Mouse (Mus musculus) myocyte (in vitro differentiated cells): ENCODE measurements around the gene Krtap4-1. TPM values are rescaled to one million over a fixed set of nuclear protein-coding genes. Genes with fewer than 3 reads are reported as not detected.
"Not testable (repeated sequence)": the region's sequence is repeated elsewhere in the genome, so short reads cannot be mapped to it uniquely, and the experiment has no call there.

ENCODE experiments used
- H3K27me3 ChIP-seq: one replicate; pipeline ENCODE4 v1.6.1; 2011; ENCODE audit not compliant: control insufficient read depth, insufficient read depth, insufficient read length
- H3K36me3 ChIP-seq: one replicate; pipeline ENCODE4 v1.6.1; 2011; ENCODE audit not compliant: control insufficient read depth, insufficient read depth
- H3K4me2 ChIP-seq: one replicate; pipeline ENCODE4 v1.6.1; 2011; ENCODE audit warnings: low read depth, control low read depth
- H3K4me3 ChIP-seq: one replicate; pipeline ENCODE4 v1.5.1; 2011; ENCODE audit warnings: mild to moderate bottlenecking, control low read depth, moderate library complexity
- H3K79me2 ChIP-seq: one replicate; pipeline ENCODE4 v1.6.1; 2011; ENCODE audit not compliant: control insufficient read depth, insufficient read depth
- H3ac ChIP-seq: one replicate; pipeline ENCODE4 v1.6.1; 2011; ENCODE audit not compliant: control insufficient read depth, insufficient read length
- CEBPB ChIP-seq: IDR thresholded peaks from 2 replicates; pipeline ENCODE4 v1.6.1; 2011; ENCODE audit warnings: mild to moderate bottlenecking, moderate library complexity; ENCODE audit not compliant: poor library complexity, insufficient read depth, severe bottlenecking
- E2F4 ChIP-seq: IDR thresholded peaks from one replicate; pipeline ENCODE4 v1.6.1; 2011; ENCODE audit warnings: mild to moderate bottlenecking, control low read depth, moderate library complexity; ENCODE audit not compliant: insufficient read depth
- MAX ChIP-seq: IDR thresholded peaks from one replicate; pipeline ENCODE4 v1.6.1; 2011; ENCODE audit warnings: low read depth, mild to moderate bottlenecking, control low read depth
- MYOD1 ChIP-seq, 3 experiments: IDR thresholded peaks; one replicate each; pipeline ENCODE4 v1.6.1; 2011; ENCODE audit warnings: control low read depth in 2 of 3, low read depth in 2 of 3, mild to moderate bottlenecking in 2 of 3, moderate library complexity in 1 of 3; ENCODE audit not compliant: insufficient read length in 2 of 3, control insufficient read depth in 1 of 3
- MYOG ChIP-seq, 3 experiments: IDR thresholded peaks; one replicate each; pipeline ENCODE4 v1.6.1; 2011; ENCODE audit warnings: control low read depth in 2 of 3, low read depth in 2 of 3, mild to moderate bottlenecking in 2 of 3; ENCODE audit not compliant: insufficient read length in 2 of 3, control insufficient read depth in 1 of 3, insufficient read depth in 1 of 3
- POLR2A ChIP-seq: IDR thresholded peaks from one replicate; pipeline ENCODE4 v1.6.1; 2011; ENCODE audit warnings: low read depth, mild to moderate bottlenecking, control low read depth, moderate library complexity; ENCODE audit not compliant: insufficient read length
- POLR2AphosphoS2 ChIP-seq: IDR thresholded peaks from one replicate; pipeline ENCODE4 v1.6.1; 2011; ENCODE audit warnings: low read depth, control low read depth; ENCODE audit not compliant: insufficient read length
- REST ChIP-seq: IDR thresholded peaks from one replicate; pipeline ENCODE4 v1.6.1; 2011; ENCODE audit warnings: mild to moderate bottlenecking, control low read depth, moderate library complexity; ENCODE audit not compliant: insufficient read depth, insufficient read length
- SRF ChIP-seq: IDR thresholded peaks from one replicate; pipeline ENCODE4 v1.6.1; 2011; ENCODE audit warnings: low read depth; ENCODE audit not compliant: control insufficient read depth, insufficient read length
- TCF12 ChIP-seq: IDR thresholded peaks from one replicate; pipeline ENCODE4 v1.6.1; 2011; ENCODE audit warnings: mild to moderate bottlenecking, control low read depth; ENCODE audit not compliant: poor library complexity, insufficient read depth, severe bottlenecking
- TCF3 ChIP-seq: IDR thresholded peaks from one replicate; pipeline ENCODE4 v1.6.1; 2011; ENCODE audit warnings: low read depth, control low read depth; ENCODE audit not compliant: insufficient read length
- USF1 ChIP-seq: IDR thresholded peaks from one replicate; pipeline ENCODE4 v1.6.1; 2011; ENCODE audit warnings: low read depth, mild to moderate bottlenecking, control low read depth, moderate library complexity
- polyA plus RNA-seq: library from polyadenylated mRNA; unstranded; fragments of >200 nt; fragmentation: generic; extraction: Trizol; gene quantifications from one replicate; pipeline ENCODE4 v1.2.1, GENCODE M21; 2012; ENCODE audit warnings: missing spikeins

The Krtap4-1 gene
- polyA plus RNA-seq, 1 experiment: not detected

DNA sequence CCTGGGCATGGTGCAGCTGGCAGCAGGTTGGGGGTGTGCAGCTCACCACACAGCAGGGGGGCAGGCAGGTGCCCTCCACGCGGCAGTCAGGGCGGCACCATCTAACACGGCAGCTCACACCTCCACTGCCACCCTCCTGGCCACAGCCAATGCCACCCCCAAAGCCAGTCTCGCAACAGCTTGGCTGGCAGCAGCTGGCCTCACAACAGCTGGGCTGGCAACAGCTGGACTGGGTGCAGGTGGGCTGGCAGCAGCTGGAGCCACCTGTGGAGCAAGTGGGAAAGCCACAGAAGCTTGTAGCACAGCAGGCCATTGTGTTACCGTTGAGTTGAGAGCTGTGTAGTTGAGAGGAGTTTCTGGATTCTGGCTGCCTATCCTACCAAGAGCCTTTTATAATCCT is 30.3 kb downstream of the Krtap4-1 start, which contains the start of gene Krtap9-3:
Krtap9-3 (minus strand) TSS at position 364 of the 400 bp plus-strand sequence.
- TF ChIP-seq TCF3: peak; percentile 50
- TF ChIP-seq MYOG (IDR thresholded peaks at IDR 0.05; ENCODE audit: control insufficient read depth in 1 of 3, insufficient read depth in 1 of 3, insufficient read length in 2 of 3, low read depth in 2 of 3): peak in 2 of 3 experiments; percentile 43 to 53
- TF ChIP-seq MYOD1 (IDR thresholded peaks at IDR 0.05; ENCODE audit: control insufficient read depth in 1 of 3, insufficient read length in 2 of 3, low read depth in 2 of 3): peak in 2 of 3 experiments; percentile 69 to 84
- H3K79me2 ChIP-seq, H3K4me2 ChIP-seq, H3K36me3 ChIP-seq, H3K4me3 ChIP-seq, H3K27me3 ChIP-seq, H3ac ChIP-seq: not testable (repeated sequence)

DNA sequence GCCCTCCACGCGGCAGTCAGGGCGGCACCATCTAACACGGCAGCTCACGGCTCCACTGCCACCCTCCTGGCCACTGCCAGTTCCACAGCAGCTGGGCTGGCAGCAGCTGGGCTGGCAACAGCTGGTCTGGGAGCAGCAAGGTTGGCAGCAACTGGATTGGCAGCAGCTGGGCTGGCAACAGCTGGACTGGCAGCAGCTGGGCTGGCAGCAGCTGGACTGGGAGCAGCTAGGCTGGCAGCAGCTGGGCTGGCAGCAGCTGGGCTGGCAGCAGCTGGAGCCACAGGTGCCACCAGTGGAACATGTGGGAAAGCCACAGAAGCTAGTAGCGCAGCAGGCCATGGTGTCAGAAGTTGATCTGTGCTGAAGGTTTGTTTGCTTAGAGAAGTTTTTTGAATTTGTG is 37.1 kb downstream of the Krtap4-1 start, which contains the start of gene Krtap1-3:
Krtap1-3 (minus strand) TSS at position 359 of the 400 bp plus-strand sequence.
- H3K4me3 ChIP-seq: no peak within 1 kb of the TSS
- no peak within 1 kb of the TSS for H3ac ChIP-seq
- no peaks in the 10 kb centered on the region for H3K36me3 ChIP-seq
- no peaks in the 10 kb centered on the region for H3K27me3 ChIP-seq
- no peaks in the 10 kb centered on the region for H3K79me2 ChIP-seq
- no peak within 1 kb of the TSS for H3K4me2 ChIP-seq
- TF ChIP-seq POLR2A (no peak), CEBPB (no peak), REST (no peak), USF1 (no peak), MYOG (IDR thresholded peaks at IDR 0.05; ENCODE audit: control insufficient read depth in 1 of 3, insufficient read depth in 1 of 3, insufficient read length in 2 of 3, low read depth in 2 of 3) (peak in 2 of 3 experiments; percentile 28 to 65), E2F4 (no peak), TCF3 (peak; percentile 81), MAX (no peak), MYOD1 (IDR thresholded peaks at IDR 0.05; ENCODE audit: control insufficient read depth in 1 of 3, insufficient read length in 2 of 3, low read depth in 2 of 3) (peak in 2 of 3 experiments; percentile 69 to 75)

- TF ChIP-seq POLR2AphosphoS2 (no peak), CEBPB (no peak), MYOG (IDR thresholded peaks at IDR 0.05; ENCODE audit: control insufficient read depth in 1 of 3, insufficient read depth in 1 of 3, insufficient read length in 2 of 3, low read depth in 2 of 3) (no peak), E2F4 (no peak), TCF3 (no peak), POLR2A (no peak), REST (no peak), MYOD1 (IDR thresholded peaks at IDR 0.05; ENCODE audit: control insufficient read depth in 1 of 3, insufficient read length in 2 of 3, low read depth in 2 of 3) (no peak), TCF12 (no peak), USF1 (no peak), MAX (no peak), SRF (no peak)
- Histone ChIP-seq H3K4me3 (no peak overlapping the region), H3K4me2 (no peak overlapping the region), H3K27me3 (no peaks in the 10 kb centered on the region), H3K36me3 (no peaks in the 10 kb centered on the region), H3ac (no peak overlapping the region), H3K79me2 (no peaks in the 10 kb centered on the region)
Measured at GRCm38 (mm10) chr11:99585096-99585495, 42.9 kb downstream of the Krtap4-1 start.

DNA sequence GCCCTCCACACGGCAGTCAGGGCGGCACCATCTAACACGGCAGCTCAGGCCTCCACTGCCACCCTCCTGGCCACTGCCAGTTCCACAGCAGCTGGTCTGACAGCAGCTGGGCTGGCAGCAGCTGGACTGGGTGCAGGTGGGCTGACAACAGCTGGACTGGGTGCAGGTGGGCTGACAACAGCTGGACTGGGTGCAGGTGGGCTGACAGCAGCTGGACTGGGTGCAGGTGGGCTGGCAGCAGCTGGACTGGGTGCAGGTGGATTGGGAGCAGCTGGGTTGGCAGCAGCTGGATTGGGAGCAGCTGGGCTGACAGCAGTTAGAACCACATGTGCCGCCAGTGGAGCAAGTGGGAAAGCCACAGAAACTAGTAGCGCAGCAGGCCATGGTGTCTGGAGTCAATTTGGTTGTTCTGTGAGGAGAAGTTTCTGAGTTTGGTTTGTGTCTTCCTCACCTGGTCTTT is 44.8 kb downstream of the Krtap4-1 start, which contains the start of gene Krtap1-4:
Krtap1-4 (minus strand) TSS at position 410 of the 460 bp plus-strand sequence.
- Histone ChIP-seq H3K4me3 (no peak within 1 kb of the TSS), H3ac (no peak within 1 kb of the TSS), H3K36me3 (no peaks in the 10 kb centered on the region), H3K27me3 (no peaks in the 10 kb centered on the region), H3K4me2 (no peak within 1 kb of the TSS), H3K79me2 (no peaks in the 10 kb centered on the region)
- TF ChIP-seq POLR2AphosphoS2 (no peak), E2F4 (no peak), MYOG (IDR thresholded peaks at IDR 0.05; ENCODE audit: control insufficient read depth in 1 of 3, insufficient read depth in 1 of 3, insufficient read length in 2 of 3, low read depth in 2 of 3) (peak in 2 of 3 experiments; percentile 19 to 43), TCF12 (no peak), MAX (no peak), TCF3 (peak; percentile 61), CEBPB (no peak), MYOD1 (IDR thresholded peaks at IDR 0.05; ENCODE audit: control insufficient read depth in 1 of 3, insufficient read length in 2 of 3, low read depth in 2 of 3) (peak in 2 of 3 experiments; percentile 23 to 59), SRF (no peak), POLR2A (no peak), USF1 (no peak)

DNA sequence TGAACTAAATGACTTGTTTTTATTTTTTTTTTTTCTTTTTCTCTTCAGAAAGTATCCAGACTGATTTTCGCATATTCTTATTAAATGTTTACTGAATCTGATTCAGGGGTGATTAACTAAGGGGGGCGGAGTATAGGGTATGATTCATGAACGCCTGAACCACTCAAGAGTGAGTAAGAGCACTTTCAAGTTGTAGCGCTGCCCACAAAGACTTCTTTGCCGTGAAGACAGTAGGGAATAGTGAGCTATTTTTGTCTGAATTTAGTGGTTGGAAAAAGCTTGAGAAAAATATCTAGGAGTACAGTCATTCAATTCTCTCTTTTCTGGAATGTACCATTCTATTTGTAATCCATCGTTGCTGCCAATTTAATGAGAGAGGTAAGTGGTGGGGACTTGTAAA is 46.5 kb downstream of the Krtap4-1 start:
- H3K79me2 ChIP-seq: no peaks in the 10 kb centered on the region
- no peak overlapping the region for H3ac ChIP-seq
- H3K4me2 ChIP-seq: peak overlapping the region; percentile 51
- TF ChIP-seq SRF (no peak), POLR2AphosphoS2 (no peak), E2F4 (no peak), POLR2A (no peak), TCF3 (no peak), REST (no peak), TCF12 (no peak), CEBPB (no peak), MYOD1 (IDR thresholded peaks at IDR 0.05; ENCODE audit: control insufficient read depth in 1 of 3, insufficient read length in 2 of 3, low read depth in 2 of 3) (no peak), MAX (no peak), MYOG (IDR thresholded peaks at IDR 0.05; ENCODE audit: control insufficient read depth in 1 of 3, insufficient read depth in 1 of 3, insufficient read length in 2 of 3, low read depth in 2 of 3) (no peak)
- no peak overlapping the region for H3K4me3 ChIP-seq
- no peaks in the 10 kb centered on the region for H3K27me3 ChIP-seq
- no peaks in the 10 kb centered on the region for H3K36me3 ChIP-seq
